Mouse (Mus musculus): ENCODE data around the gene St3gal6.

DNA sequence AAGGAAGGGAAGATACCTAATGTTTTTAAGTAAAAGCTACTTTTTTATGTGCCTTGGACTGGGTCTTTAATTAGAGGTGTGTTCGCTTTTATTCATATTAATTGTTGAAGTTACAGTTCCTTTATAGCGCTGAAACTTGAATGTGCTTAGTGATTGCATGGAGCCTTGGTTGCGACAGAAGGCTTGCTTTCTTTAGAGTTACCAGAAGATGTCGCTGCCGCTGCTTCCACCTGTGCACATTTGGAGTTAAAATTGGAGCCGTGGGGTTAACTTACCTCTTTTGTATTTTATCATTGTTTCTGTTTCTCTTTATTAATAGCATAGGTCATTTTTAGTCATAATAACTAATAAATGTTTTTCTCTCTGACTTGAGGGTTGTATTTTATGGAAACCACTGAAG, 79.3 kb downstream of the St3gal6 start:
- TF ChIP-seq CTCF (IDR thresholded peaks at IDR 0.05; ENCODE audit: insufficient read depth, low read depth, low read length) (no peak), POLR2A (IDR thresholded peaks at IDR 0.05; ENCODE audit: insufficient read depth, low read depth, low read length) (no peak)
